Mouse (Mus musculus) heart, postnatal 0 days (tissue): ENCODE data around the gene Kat14.

Source experiments
- CTCF ChIP-seq: IDR thresholded peaks from 2 replicates; pipeline ENCODE4 v1.5.1; 2016; ENCODE audit warnings: antibody characterized with exemption, control low read depth, low read depth
- EP300 ChIP-seq: IDR thresholded peaks from 2 replicates; pipeline ENCODE4 v1.6.1; 2016; ENCODE audit warnings: antibody characterized with exemption, low read depth

GRCm38 (mm10) chr2:144337230-144337629 lies 31.6 kb upstream of the Kat14 start:
- TF ChIP-seq EP300 (no peak), CTCF (no peak)
